Mouse (Mus musculus): Measurements from ENCODE around the gene Ndufa4l2.

Ndufa4l2 gene

GRCm38 (mm10) chr10:127515983-127516459 is 1.3 kb downstream of the Ndufa4l2 start:
- no peak for TF ChIP-seq GATA4 (IDR thresholded peaks at IDR 0.05; ENCODE audit: insufficient replicate concordance, low read length)

- no peak for TF ChIP-seq GATA4 (IDR thresholded peaks at IDR 0.05; ENCODE audit: insufficient replicate concordance, low read length)
Observed at GRCm38 (mm10) chr10:127516576-127517260, 2.0 kb downstream of the Ndufa4l2 start.

GRCm38 (mm10) chr10:127517941-127518340 is 3.2 kb downstream of the Ndufa4l2 start:
- TF ChIP-seq GATA4 (IDR thresholded peaks at IDR 0.05; ENCODE audit: insufficient replicate concordance, low read length), result no peak

GRCm38 (mm10) chr10:127519041-127519701 is 4.4 kb downstream of the Ndufa4l2 start:
- TF ChIP-seq GATA4 (IDR thresholded peaks at IDR 0.05; ENCODE audit: insufficient replicate concordance, low read length), result no peak

- no peak for TF ChIP-seq GATA4 (IDR thresholded peaks at IDR 0.05; ENCODE audit: insufficient replicate concordance, low read length)
Observed at GRCm38 (mm10) chr10:127519903-127520713, 5.3 kb downstream of the Ndufa4l2 start.

GRCm38 (mm10) chr10:127520714-127521357 is 6.1 kb downstream of the Ndufa4l2 start:
- TF ChIP-seq GATA4 (IDR thresholded peaks at IDR 0.05; ENCODE audit: insufficient replicate concordance, low read length), result peak; percentile 14; the same call in 1 of the 2 replicates

- no peak for TF ChIP-seq GATA4 (IDR thresholded peaks at IDR 0.05; ENCODE audit: insufficient replicate concordance, low read length)
Observed at GRCm38 (mm10) chr10:127521611-127522080, 6.9 kb downstream of the Ndufa4l2 start.

GRCm38 (mm10) chr10:127522088-127522581 is 7.4 kb downstream of the Ndufa4l2 start, which contains the start of gene Shmt2:
Gene Shmt2 (minus strand): TSS chr10:127522444.
- no peak for TF ChIP-seq GATA4 (IDR thresholded peaks at IDR 0.05; ENCODE audit: insufficient replicate concordance, low read length)

GRCm38 (mm10) chr10:127524646-127525255 is 10.0 kb downstream of the Ndufa4l2 start:
- TF ChIP-seq GATA4 (IDR thresholded peaks at IDR 0.05; ENCODE audit: insufficient replicate concordance, low read length), result no peak

- no peak for TF ChIP-seq GATA4 (IDR thresholded peaks at IDR 0.05; ENCODE audit: insufficient replicate concordance, low read length)
Observed at GRCm38 (mm10) chr10:127526048-127526447, 11.3 kb downstream of the Ndufa4l2 start.

GRCm38 (mm10) chr10:127526681-127527080 is 11.9 kb downstream of the Ndufa4l2 start:
- TF ChIP-seq GATA4 (IDR thresholded peaks at IDR 0.05; ENCODE audit: insufficient replicate concordance, low read length), result no peak

GRCm38 (mm10) chr10:127527481-127527880 is 12.7 kb downstream of the Ndufa4l2 start:
- no peak for TF ChIP-seq GATA4 (IDR thresholded peaks at IDR 0.05; ENCODE audit: insufficient replicate concordance, low read length)

GRCm38 (mm10) chr10:127530945-127531344 is 16.2 kb downstream of the Ndufa4l2 start:
- TF ChIP-seq GATA4 (IDR thresholded peaks at IDR 0.05; ENCODE audit: insufficient replicate concordance, low read length), result no peak

GRCm38 (mm10) chr10:127531548-127531947 is 16.8 kb downstream of the Ndufa4l2 start:
- TF ChIP-seq GATA4 (IDR thresholded peaks at IDR 0.05; ENCODE audit: insufficient replicate concordance, low read length), result no peak
